Mouse (Mus musculus) neural tube, embryonic 15.5 days (tissue): ENCODE results near the gene Gmcl1. TPM values are rescaled to one million over a fixed set of nuclear protein-coding genes. Genes with fewer than 3 reads are reported as not detected.

Source experiments
- ATAC-seq: fragments of 200-750 bp; cut with Nextera tagmentation; 2 replicates; pipeline ENCODE4 v1.8.0; 2017; ENCODE audit warnings: mild to moderate bottlenecking, moderate TSS enrichment, moderate library complexity; ENCODE audit not compliant: low FRiP score
- H3K27ac ChIP-seq: fragments of 300-500 bp; sonication (generic); replicated peaks from 2 replicates; pipeline ENCODE4 v1.5.1; 2015; ENCODE audit warnings: mild to moderate bottlenecking, inconsistent platforms
- H3K27me3 ChIP-seq: fragments of 300-500 bp; sonication (generic); replicated peaks from 2 replicates; pipeline ENCODE4 v1.6.1; 2015; ENCODE audit warnings: inconsistent platforms
- H3K36me3 ChIP-seq: fragments of 300-500 bp; sonication (generic); 2 replicates; pipeline ENCODE4 v1.6.1; 2015; ENCODE audit warnings: inconsistent platforms
- H3K4me1 ChIP-seq: fragments of 300-500 bp; sonication (generic); 2 replicates; pipeline ENCODE4 v1.6.1; 2015; ENCODE audit warnings: inconsistent platforms
- H3K4me2 ChIP-seq: fragments of 300-500 bp; sonication (generic); 2 replicates; pipeline ENCODE4 v1.6.1; 2015; ENCODE audit warnings: inconsistent platforms, mild to moderate bottlenecking, moderate library complexity
- H3K4me3 ChIP-seq: fragments of 300-500 bp; sonication (generic); replicated peaks from 2 replicates; pipeline ENCODE4 v1.5.1; 2015; ENCODE audit warnings: mild to moderate bottlenecking, inconsistent platforms
- H3K9ac ChIP-seq: fragments of 300-500 bp; sonication (generic); replicated peaks from 2 replicates; pipeline ENCODE4 v1.6.1; 2015; ENCODE audit warnings: mild to moderate bottlenecking, inconsistent platforms
- H3K9me3 ChIP-seq: fragments of 300-500 bp; sonication (generic); replicated peaks from 2 replicates; pipeline ENCODE4 v1.6.1; 2016; ENCODE audit warnings: inconsistent platforms
- WGBS: fragments of 180-500 bp; shearing (Covaris S2); methylation state at CpG from one replicate; pipeline ENCODE4 v1.1.7; 2015; ENCODE audit warnings: mixed read lengths; 5-methylcytosine and 5-hydroxymethylcytosine counted together
- polyA plus RNA-seq: library from polyadenylated mRNA; unstranded; fragments of >200 nt; fragmentation: Nextera tagmentation; extraction: Ambion mirVana; gene quantifications from 2 replicates; pipeline ENCODE4 v1.2.1, GENCODE M21; 2015

The Gmcl1 gene
- 38.7 and 41.8 TPM in 2 replicates for polyA plus RNA-seq

DNA sequence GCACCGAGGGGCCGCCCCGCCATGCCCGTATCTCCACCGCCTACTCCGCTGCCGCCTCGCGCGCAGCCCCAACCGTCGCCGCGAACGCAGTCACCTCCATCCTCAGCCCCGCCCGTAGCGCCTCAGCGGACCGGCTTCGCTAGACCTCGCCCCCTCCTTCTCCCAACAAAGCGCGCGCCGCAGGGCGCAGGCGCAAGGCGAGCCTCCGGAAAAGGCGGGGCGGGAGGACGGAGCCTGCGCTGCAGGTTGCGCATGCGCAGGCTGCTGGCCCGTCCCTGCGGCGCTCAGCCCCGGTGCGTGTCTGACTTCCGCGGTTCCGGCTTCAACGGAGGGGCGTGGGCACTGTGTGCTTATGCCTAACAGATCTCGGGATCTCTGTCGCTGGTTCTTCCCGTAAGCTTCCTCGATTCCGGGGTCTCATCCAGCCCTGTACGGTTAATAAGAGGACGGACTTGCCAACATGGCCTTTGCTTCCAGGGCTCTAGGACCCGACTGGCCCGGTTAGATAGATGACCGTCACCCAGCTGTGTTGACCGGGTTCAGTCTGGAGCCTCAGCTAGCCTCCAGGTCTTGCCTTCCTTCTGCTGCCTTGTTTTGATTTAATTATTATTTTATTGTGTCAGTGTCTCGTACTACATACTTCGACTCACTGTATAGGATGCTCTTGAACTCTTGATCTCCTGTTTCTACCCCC, at the start of gene Gmcl1:
Gene Gmcl1, minus strand, starts transcription at position 201 of the 694 bp plus-strand sequence.
- peak within 1 kb of the TSS; percentile 85 for H3K9ac ChIP-seq
- peak within 1 kb of the TSS; percentile 99 for H3K4me3 ChIP-seq
- under 1% methylated on average over 57 of the region's 59 CpGs for WGBS
- ATAC-seq = peak; percentile 95
- peaks cover 39% of the 10 kb centered on the region for H3K4me1 ChIP-seq
- H3K9me3 ChIP-seq = no peaks in the 10 kb centered on the region
- H3K4me2 ChIP-seq = peak within 1 kb of the TSS; percentile 82
- H3K27ac ChIP-seq = peak within 1 kb of the TSS; percentile 92
- no peaks in the 10 kb centered on the region for H3K27me3 ChIP-seq
- H3K36me3 ChIP-seq = no peaks in the 10 kb centered on the region

DNA sequence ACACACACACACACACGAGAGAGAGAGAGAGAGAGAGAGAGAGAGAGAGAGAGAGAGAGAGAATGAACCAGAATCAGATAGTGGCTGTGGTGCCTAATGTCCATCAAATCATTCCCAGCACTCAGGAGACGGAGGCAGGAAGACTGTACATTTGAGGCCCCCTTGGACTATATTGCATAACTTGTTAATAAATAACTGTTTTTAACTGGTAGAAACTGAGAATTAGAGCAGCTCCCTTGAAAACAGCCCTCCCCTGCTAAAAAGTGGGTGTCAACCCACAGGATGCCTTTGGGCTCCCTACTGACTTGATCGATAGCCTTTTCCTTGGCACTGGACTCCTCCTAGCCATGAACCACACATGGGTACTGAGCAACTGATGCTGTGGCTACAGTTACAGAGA, 49.2 kb upstream of the Gmcl1 start:
- H3K4me1 ChIP-seq = no peaks in the 10 kb centered on the region
- WGBS = 78% methylated on average over 2 of the region's 3 CpGs
- H3K4me2 ChIP-seq = no peak overlapping the region
- no peak overlapping the region for H3K27ac ChIP-seq
- H3K27me3 ChIP-seq = no peaks in the 10 kb centered on the region
- H3K4me3 ChIP-seq = no peak overlapping the region
- no peak for ATAC-seq
- H3K36me3 ChIP-seq = no peaks in the 10 kb centered on the region
- no peaks in the 10 kb centered on the region for H3K9me3 ChIP-seq
- no peak overlapping the region for H3K9ac ChIP-seq

DNA sequence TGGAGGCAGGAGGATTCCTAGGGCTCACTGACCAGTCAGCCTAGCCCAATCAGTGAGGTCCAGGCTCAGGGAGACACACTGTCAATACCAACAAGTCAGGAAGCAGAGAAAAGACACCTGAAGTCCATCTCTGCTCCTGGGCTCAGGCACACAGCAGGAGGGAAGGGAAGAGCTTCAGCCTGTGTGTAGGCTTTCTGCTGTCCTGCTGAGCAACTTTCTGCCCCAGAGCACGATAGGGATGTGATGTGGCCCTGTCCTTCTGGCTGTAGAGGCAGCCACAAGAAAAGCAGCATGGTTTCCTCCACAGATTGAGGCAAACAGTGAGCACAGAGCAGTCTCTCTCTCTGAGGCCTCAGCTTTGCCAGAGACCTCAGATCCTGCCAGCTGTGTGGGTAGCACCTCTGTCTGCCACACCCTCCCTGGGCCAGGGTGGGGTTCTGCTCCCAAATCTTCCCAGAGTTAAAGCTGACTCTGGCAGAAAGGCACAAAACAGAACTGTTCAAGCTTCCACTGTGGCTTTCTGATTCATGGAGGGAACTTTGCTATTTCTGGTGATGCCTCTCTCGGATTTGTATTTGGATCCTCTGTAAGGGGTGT, 48.3 kb upstream of the Gmcl1 start:
- H3K9ac ChIP-seq = no peak overlapping the region
- H3K4me2 ChIP-seq = no peak overlapping the region
- H3K4me3 ChIP-seq = no peak overlapping the region
- WGBS = 45% methylated on average over 2 of the region's 2 CpGs
- H3K36me3 ChIP-seq = no peaks in the 10 kb centered on the region
- H3K27ac ChIP-seq = no peak overlapping the region
- no peaks in the 10 kb centered on the region for H3K27me3 ChIP-seq
- no peaks in the 10 kb centered on the region for H3K9me3 ChIP-seq
- 0 out of 2 replicates have a peak, but pooled peaks cover 3% of the 10 kb centered on the region for H3K4me1 ChIP-seq
- no peak for ATAC-seq

DNA sequence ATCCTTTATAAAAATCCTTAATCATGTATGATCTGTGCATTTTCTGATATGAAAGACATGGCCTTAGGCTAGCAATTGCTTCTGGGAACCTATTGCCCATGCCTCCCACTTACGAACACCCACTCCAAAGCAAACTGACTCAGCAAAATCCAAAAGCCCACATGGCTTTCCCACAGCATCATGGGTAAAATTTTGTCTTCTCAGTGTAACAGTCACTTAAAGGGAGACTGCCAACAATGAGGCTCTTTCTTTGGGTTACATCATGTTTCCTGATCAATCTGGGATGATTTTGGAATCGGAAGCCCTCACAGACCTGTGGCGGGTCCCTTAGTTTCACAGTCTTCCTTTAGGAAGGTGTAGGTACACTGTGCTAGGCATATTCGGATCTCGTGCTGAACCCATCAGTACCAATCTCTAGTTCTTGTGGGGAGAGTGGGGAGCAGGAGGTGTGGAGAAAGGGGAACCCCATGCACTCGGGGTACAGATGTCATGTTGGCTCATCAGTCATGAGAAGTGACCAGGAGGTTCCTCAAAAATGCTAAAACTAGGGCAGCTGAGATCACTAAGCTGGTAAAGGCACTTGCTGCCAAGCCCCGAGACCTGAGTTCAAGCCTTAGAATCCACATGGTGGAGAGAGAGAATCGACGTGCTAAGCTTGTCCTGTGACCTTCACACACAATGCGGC, 45.9 kb upstream of the Gmcl1 start:
- ATAC-seq = no peak
- Histone ChIP-seq H3K27me3 (no peaks in the 10 kb centered on the region), H3K4me3 (no peak overlapping the region), H3K36me3 (no peaks in the 10 kb centered on the region), H3K27ac (no peak overlapping the region), H3K9ac (no peak overlapping the region), H3K9me3 (no peaks in the 10 kb centered on the region), H3K4me2 (no peak overlapping the region), H3K4me1 (peaks cover 3% of the 10 kb centered on the region; the same call in 1 of the 2 replicates)
- 93% methylated on average over 10 of the region's 10 CpGs for WGBS

DNA sequence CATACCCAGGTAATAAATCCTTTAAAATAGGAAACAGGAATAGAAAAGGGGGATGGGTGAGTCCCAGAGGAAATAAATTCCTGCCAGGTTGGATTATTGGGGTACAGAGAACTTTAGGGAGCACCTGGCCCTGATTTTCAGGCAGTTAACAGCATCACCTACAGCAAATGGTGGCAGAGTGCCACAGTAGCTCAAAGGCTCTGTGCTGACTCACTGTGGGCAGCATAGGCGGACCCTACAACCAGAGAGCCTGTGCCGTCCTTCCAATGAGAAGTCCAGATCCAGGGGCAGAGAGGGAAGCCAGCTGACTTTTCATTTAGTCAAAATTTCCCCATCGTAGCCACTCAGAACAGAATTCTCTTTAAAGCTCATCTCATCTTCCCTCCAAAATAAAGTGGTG, 44.0 kb upstream of the Gmcl1 start:
- no peak for ATAC-seq

DNA sequence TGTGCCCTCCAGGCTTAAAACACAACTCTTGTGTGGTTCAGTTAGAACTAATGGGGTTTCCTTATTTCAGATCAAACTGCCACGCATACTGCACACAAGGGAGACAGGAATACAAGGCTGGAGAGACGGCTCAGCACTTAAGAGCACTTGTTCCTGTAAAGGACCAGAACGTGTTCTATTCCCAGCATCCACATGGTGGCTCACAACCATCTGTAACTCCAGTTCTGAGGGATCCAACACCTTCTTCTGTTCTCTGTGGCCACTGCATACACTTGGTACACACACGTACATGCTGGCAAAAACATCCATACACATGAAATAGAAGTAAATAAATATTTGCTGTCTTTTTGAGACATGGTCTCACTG, 43.5 kb upstream of the Gmcl1 start:
- H3K4me1 ChIP-seq = peaks cover 3% of the 10 kb centered on the region; the same call in 1 of the 2 replicates
- H3K36me3 ChIP-seq = no peaks in the 10 kb centered on the region
- no peaks in the 10 kb centered on the region for H3K27me3 ChIP-seq
- no peak for ATAC-seq
- no peaks in the 10 kb centered on the region for H3K9me3 ChIP-seq
- 0 out of 2 replicates have a peak overlapping the region, but pooled peaks have one; percentile 35 for H3K27ac ChIP-seq
- H3K9ac ChIP-seq = no peak overlapping the region
- H3K4me3 ChIP-seq = no peak overlapping the region
- WGBS = 52% methylated on average over 4 of the region's 4 CpGs
- no peak overlapping the region for H3K4me2 ChIP-seq

More for the DNA sequence above, 44.0 kb upstream of the Gmcl1 start:
- Histone ChIP-seq H3K4me3 (no peak overlapping the region), H3K36me3 (no peaks in the 10 kb centered on the region), H3K27me3 (no peaks in the 10 kb centered on the region), H3K9ac (no peak overlapping the region), H3K27ac (no peak overlapping the region), H3K4me2 (no peak overlapping the region), H3K9me3 (no peaks in the 10 kb centered on the region), H3K4me1 (peaks cover 3% of the 10 kb centered on the region; the same call in 1 of the 2 replicates)
- 83% methylated on average over 3 of the region's 3 CpGs for WGBS

DNA sequence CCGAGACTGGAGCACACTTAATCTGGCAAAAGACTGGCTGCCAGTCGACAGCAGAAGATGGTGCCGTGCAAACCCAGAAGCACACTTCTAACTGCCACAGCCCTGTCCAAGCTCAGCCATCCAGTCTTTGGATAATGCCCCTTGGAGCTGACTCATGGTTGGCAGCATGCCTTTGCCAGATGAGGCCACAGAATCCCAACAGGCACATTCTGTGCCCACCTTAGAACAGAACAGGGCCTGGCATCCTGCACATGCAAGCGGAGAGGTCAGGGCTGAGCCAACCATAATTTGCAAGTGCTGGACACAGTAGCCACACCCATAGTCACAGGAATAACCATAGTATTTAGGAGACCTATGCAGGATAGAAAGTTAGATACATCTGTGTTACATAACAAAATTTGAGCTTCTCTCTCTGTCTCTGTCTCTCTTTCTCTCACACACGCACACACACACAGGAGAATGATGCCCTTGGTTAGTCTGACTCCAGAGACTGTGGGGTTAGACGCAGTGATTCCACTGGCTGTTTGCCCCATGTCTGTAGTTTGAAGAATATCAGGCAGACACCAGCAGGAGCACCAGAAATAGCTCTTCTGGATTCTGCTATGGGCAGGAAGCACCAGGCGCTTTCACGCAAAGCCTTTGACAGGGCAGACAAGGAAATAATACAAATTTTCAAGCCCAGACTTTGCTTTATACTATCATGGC, 43.0 kb upstream of the Gmcl1 start:
- ATAC-seq = no peak
- no peak overlapping the region for H3K4me3 ChIP-seq
- no peaks in the 10 kb centered on the region for H3K27me3 ChIP-seq
- H3K9me3 ChIP-seq = no peaks in the 10 kb centered on the region
- peaks cover 3% of the 10 kb centered on the region; the same call in 1 of the 2 replicates for H3K4me1 ChIP-seq
- no peaks in the 10 kb centered on the region for H3K36me3 ChIP-seq
- no peak overlapping the region for H3K4me2 ChIP-seq
- 0 out of 2 replicates have a peak overlapping the region, but pooled peaks have one; percentile 35 for H3K27ac ChIP-seq
- no peak overlapping the region for H3K9ac ChIP-seq
- WGBS = 89% methylated on average over 8 of the region's 8 CpGs

DNA sequence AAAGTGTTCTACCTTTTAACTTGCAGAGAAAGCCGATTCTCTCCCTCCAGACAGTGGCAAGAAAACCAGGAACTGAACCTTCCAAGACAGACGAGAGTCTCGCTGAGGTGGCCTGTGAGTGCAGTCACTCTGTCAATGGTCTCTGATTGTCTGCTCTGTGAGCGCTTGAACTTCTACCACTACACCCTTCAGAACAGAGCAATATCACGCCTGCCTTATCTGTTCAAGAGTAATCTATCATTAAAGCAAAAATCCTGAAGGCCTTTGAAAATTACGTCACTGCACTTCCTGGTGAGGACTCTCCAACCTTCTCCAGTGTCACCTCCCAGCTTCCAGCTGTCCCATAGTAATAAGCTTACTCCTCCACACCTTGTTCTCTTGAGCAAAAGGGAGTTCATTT, 41.8 kb upstream of the Gmcl1 start:
- WGBS = 87% methylated on average over 6 of the region's 6 CpGs

DNA sequence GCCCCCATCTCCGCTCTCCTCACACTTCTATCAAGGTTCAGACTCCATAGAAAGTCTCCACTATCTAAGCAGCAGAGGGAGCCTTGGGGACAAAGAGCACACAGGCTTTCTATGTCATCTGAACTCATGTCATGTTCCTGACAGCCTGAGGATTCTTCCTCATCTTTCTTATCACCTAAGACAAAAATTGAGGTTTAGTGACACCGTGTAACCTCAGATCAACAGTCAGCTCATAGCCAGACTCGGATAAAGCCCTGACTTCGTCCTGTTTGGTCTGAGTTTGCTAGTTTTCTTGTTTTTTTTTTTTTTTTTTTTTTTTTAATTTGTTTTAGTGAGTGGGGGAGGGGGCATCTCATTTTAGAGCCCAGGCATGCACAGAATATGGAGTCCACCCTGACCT, 40.6 kb upstream of the Gmcl1 start:
- Histone ChIP-seq H3K4me2 (no peak overlapping the region), H3K4me3 (no peak overlapping the region), H3K4me1 (peaks cover 3% of the 10 kb centered on the region; the same call in 1 of the 2 replicates), H3K9ac (no peak overlapping the region), H3K36me3 (no peaks in the 10 kb centered on the region), H3K9me3 (no peaks in the 10 kb centered on the region), H3K27me3 (no peaks in the 10 kb centered on the region), H3K27ac (no peak overlapping the region)
- no peak for ATAC-seq
- WGBS = 93% methylated on average over 4 of the region's 4 CpGs

More for the DNA sequence above, 41.8 kb upstream of the Gmcl1 start:
- H3K27ac ChIP-seq = no peak overlapping the region
- no peak for ATAC-seq
- H3K9ac ChIP-seq = no peak overlapping the region
- H3K27me3 ChIP-seq = no peaks in the 10 kb centered on the region
- H3K36me3 ChIP-seq = no peaks in the 10 kb centered on the region
- no peak overlapping the region for H3K4me2 ChIP-seq
- H3K9me3 ChIP-seq = no peaks in the 10 kb centered on the region
- H3K4me3 ChIP-seq = no peak overlapping the region
- H3K4me1 ChIP-seq = peaks cover 3% of the 10 kb centered on the region; the same call in 1 of the 2 replicates

DNA sequence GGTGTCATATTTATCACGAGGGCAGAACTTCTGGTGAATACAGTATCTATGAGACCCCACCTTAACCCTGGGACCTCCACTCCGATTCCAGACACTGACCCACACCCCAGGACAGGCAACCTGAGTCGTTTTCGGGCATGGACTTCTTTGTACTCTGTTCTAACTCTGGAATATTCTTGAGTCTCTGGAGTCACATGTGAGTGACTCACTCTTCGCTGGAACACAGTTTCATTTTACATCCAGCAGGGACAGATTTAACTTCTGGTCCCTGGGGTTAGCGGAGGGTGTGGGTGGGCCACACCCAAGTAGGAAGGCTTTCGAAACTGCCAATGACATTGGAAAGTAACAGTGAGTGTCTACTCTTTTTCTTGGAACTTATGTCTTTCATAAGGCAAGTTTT, 39.4 kb upstream of the Gmcl1 start:
- Histone ChIP-seq H3K36me3 (no peaks in the 10 kb centered on the region), H3K4me3 (no peak overlapping the region), H3K4me1 (peaks cover 3% of the 10 kb centered on the region; the same call in 1 of the 2 replicates), H3K4me2 (no peak overlapping the region), H3K9me3 (no peaks in the 10 kb centered on the region), H3K9ac (no peak overlapping the region), H3K27me3 (no peaks in the 10 kb centered on the region), H3K27ac (no peak overlapping the region)
- 85% methylated on average over 7 of the region's 7 CpGs for WGBS
- ATAC-seq = no peak

DNA sequence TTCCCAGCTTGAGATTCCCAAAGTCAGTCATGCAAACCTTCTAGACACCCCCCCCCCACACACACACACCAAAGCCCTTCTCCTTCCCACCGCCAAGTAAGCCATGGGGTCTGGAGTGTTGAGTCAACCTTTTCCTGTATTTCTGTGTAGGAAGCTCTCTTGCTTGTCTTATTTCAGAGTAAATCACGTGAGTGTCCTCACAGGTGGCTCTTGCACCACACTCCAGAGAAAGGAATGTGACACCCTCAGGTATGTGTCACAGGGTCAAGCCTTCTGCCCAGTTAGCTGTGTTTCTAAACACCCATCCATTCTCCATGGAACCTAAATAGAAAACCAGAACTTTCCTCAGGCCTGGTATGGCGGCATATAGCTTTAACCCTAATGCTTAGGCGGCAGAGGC, 35.8 kb upstream of the Gmcl1 start:
- Histone ChIP-seq H3K4me2 (no peak overlapping the region), H3K4me3 (no peak overlapping the region), H3K4me1 (no peaks in the 10 kb centered on the region), H3K27ac (no peak overlapping the region), H3K9me3 (no peaks in the 10 kb centered on the region), H3K36me3 (no peaks in the 10 kb centered on the region), H3K9ac (no peak overlapping the region), H3K27me3 (no peaks in the 10 kb centered on the region)
- no peak for ATAC-seq
- WGBS = 92% methylated on average over 4 of the region's 4 CpGs
